In genomic region chr1:52143191-52143590, GRCm38 (mm10) we compare ENCODE assay signal across 20 mouse cellular contexts. TPM values are rescaled to one million over a fixed set of nuclear protein-coding genes. Genes with fewer than 3 reads are reported as not detected.
DNase-seq lines count a peak whose midpoint lies in the region; ATAC-seq and TF ChIP-seq lines count a peak whose summit lies in the region.
"Had no signal": no experiment of that assay in that cellular context is flagged by ENCODE, and none has a peak within 500 bp of the region (broad histone marks: within the 10 kb centered on the region; RNA-seq: fewer than 3 reads in every experiment).

No protein-coding gene starts in this region.

- TF ChIP-seq POLR2A in small intestine, adult 2 months (IDR thresholded peaks at IDR 0.05; ENCODE audit: low read depth, low read length): no peak

- no peaks in the 10 kb centered on the region for H3K9me3 ChIP-seq in heart, embryonic 13.5 days
- H3K9me3 ChIP-seq in heart, embryonic 11.5 days (replicated peaks; ENCODE audit: control insufficient read depth, low read length): no peaks in the 10 kb centered on the region
- no peaks in the 10 kb centered on the region for H3K9me3 ChIP-seq in midbrain, embryonic 11.5 days (ENCODE audit: control insufficient read depth, low read length)
- H3K9me3 ChIP-seq in midbrain, embryonic 15.5 days: no peaks in the 10 kb centered on the region
- H3K9me3 ChIP-seq: embryonic facial prominence, embryonic 10.5 days; embryonic facial prominence, embryonic 12.5 days; forebrain, embryonic 13.5 days; forebrain, embryonic 15.5 days; G1E had no signal

- H3K4me3 ChIP-seq in heart, embryonic 13.5 days: no peak overlapping the region
- no peak overlapping the region for H3K4me3 ChIP-seq in heart, embryonic 11.5 days (ENCODE audit: low read depth, low read length)
- H3K4me3 ChIP-seq in midbrain, embryonic 11.5 days (ENCODE audit: low read depth, low read length): no peak overlapping the region
- H3K4me3 ChIP-seq in midbrain, embryonic 15.5 days: no peak overlapping the region
- H3K4me3 ChIP-seq in small intestine, adult 2 months (ENCODE audit: low read depth, low read length): no peak overlapping the region
- H3K4me3 ChIP-seq: embryonic facial prominence, embryonic 10.5 days; embryonic facial prominence, embryonic 12.5 days; forebrain, embryonic 13.5 days; forebrain, embryonic 15.5 days had no signal

- 49% methylated on average over 4 of the region's 4 CpGs for WGBS in heart, embryonic 13.5 days
- 61% methylated on average over 4 of the region's 4 CpGs for WGBS in heart, embryonic 11.5 days (ENCODE audit: insufficient replicate concordance)
- 84% methylated on average over 4 of the region's 4 CpGs for WGBS in midbrain, embryonic 11.5 days
- WGBS in midbrain, embryonic 15.5 days: 89% methylated on average over 4 of the region's 4 CpGs
- 79% methylated on average over 4 of the region's 4 CpGs for WGBS in small intestine, adult 2 months

- DNase-seq in midbrain, embryonic 11.5 days (ENCODE audit: low spot score, missing footprints): peak; percentile 54
- DNase-seq: adrenal gland, adult 8-10 months; adrenal gland, postnatal 14 days; adrenal gland, postnatal 36 days; cerebellum, adult 11-12 months; cerebellum, adult 2 months; cerebellum, adult 9-10 months; cerebellum, postnatal 10 days; cerebellum, postnatal 25 days had no signal

- H3K27me3 ChIP-seq in heart, embryonic 13.5 days (replicated peaks): no peaks in the 10 kb centered on the region
- H3K27me3 ChIP-seq in heart, embryonic 11.5 days (ENCODE audit: control insufficient read depth, insufficient read depth, low read length): no peaks in the 10 kb centered on the region
- H3K27me3 ChIP-seq in midbrain, embryonic 11.5 days (ENCODE audit: control insufficient read depth, insufficient read depth, low read length): no peaks in the 10 kb centered on the region
- no peaks in the 10 kb centered on the region for H3K27me3 ChIP-seq in midbrain, embryonic 15.5 days (replicated peaks)
- no peaks in the 10 kb centered on the region for H3K27me3 ChIP-seq in small intestine, adult 2 months (ENCODE audit: control insufficient read depth, insufficient read depth, low read length)
- H3K27me3 ChIP-seq: embryonic facial prominence, embryonic 12.5 days; forebrain, embryonic 13.5 days; forebrain, embryonic 15.5 days; Patski had no signal

- peaks cover 50% of the 10 kb centered on the region for H3K36me3 ChIP-seq in heart, embryonic 13.5 days
- H3K36me3 ChIP-seq in heart, embryonic 11.5 days (ENCODE audit: control insufficient read depth, insufficient read depth, low read length): no peaks in the 10 kb centered on the region
- no peaks in the 10 kb centered on the region for H3K36me3 ChIP-seq in midbrain, embryonic 11.5 days (ENCODE audit: control insufficient read depth, insufficient read depth, low read length)
- H3K36me3 ChIP-seq in midbrain, embryonic 15.5 days (replicated peaks): no peaks in the 10 kb centered on the region
- H3K36me3 ChIP-seq in small intestine, adult 2 months (ENCODE audit: control insufficient read depth, insufficient read depth, low read length): peaks cover 87% of the 10 kb centered on the region
- H3K36me3 ChIP-seq: embryonic facial prominence, embryonic 12.5 days; forebrain, embryonic 15.5 days had no signal

- H3K9ac ChIP-seq in heart, embryonic 13.5 days: 0 out of 2 replicates have a peak overlapping the region, but pooled peaks have one; percentile 44
- H3K9ac ChIP-seq in heart, embryonic 11.5 days (ENCODE audit: low read depth, low read length): no peak overlapping the region
- H3K9ac ChIP-seq in midbrain, embryonic 11.5 days (ENCODE audit: low read length): no peak overlapping the region
- H3K9ac ChIP-seq in midbrain, embryonic 15.5 days: no peak overlapping the region
- H3K9ac ChIP-seq: embryonic facial prominence, embryonic 12.5 days; forebrain, embryonic 13.5 days; forebrain, embryonic 15.5 days had no signal

- no peak overlapping the region for H3K27ac ChIP-seq in heart, embryonic 13.5 days (replicated peaks)
- H3K27ac ChIP-seq in heart, embryonic 11.5 days (ENCODE audit: low read depth, low read length): no peak overlapping the region
- no peak overlapping the region for H3K27ac ChIP-seq in midbrain, embryonic 11.5 days (ENCODE audit: low read depth, low read length)
- no peak overlapping the region for H3K27ac ChIP-seq in midbrain, embryonic 15.5 days
- 0 out of 2 replicates have a peak overlapping the region, but pooled peaks have one; percentile 5 for H3K27ac ChIP-seq in small intestine, adult 2 months (ENCODE audit: insufficient read depth, low read depth, low read length)
- H3K27ac ChIP-seq: embryonic facial prominence, embryonic 10.5 days; embryonic facial prominence, embryonic 12.5 days; forebrain, embryonic 13.5 days; forebrain, embryonic 15.5 days had no signal

- no peak for ATAC-seq in heart, embryonic 13.5 days (ENCODE audit: extremely low read depth, insufficient number of reproducible peaks, low FRiP score, low TSS enrichment)
- no peak for ATAC-seq in heart, embryonic 11.5 days (replicated peaks; ENCODE audit: insufficient number of reproducible peaks, low FRiP score, low TSS enrichment)
- no peak for ATAC-seq in midbrain, embryonic 11.5 days (ENCODE audit: low FRiP score)
- no peak for ATAC-seq in midbrain, embryonic 15.5 days (replicated peaks)
- no peak for ATAC-seq in megakaryocyte progenitor cell, adult 5-6 weeks (replicated peaks; ENCODE audit: poor library complexity)
- ATAC-seq: forebrain, embryonic 13.5 days; forebrain, embryonic 15.5 days; Patski had no signal

- H3K4me1 ChIP-seq in heart, embryonic 13.5 days: peaks cover 27% of the 10 kb centered on the region
- peaks cover 12% of the 10 kb centered on the region for H3K4me1 ChIP-seq in heart, embryonic 11.5 days (ENCODE audit: control insufficient read depth, insufficient read depth, low read length)
- H3K4me1 ChIP-seq in midbrain, embryonic 11.5 days (ENCODE audit: control insufficient read depth, insufficient read depth, low read length): 0 out of 2 replicates have a peak, but pooled peaks cover 4% of the 10 kb centered on the region
- no peaks in the 10 kb centered on the region for H3K4me1 ChIP-seq in midbrain, embryonic 15.5 days
- H3K4me1 ChIP-seq in small intestine, adult 2 months (ENCODE audit: control insufficient read depth, insufficient read depth, insufficient read length, low read length): peaks cover 7% of the 10 kb centered on the region
- H3K4me1 ChIP-seq: embryonic facial prominence, embryonic 12.5 days; forebrain, embryonic 13.5 days; forebrain, embryonic 15.5 days had no signal

- no peak for TF ChIP-seq CTCF in small intestine, adult 2 months (IDR thresholded peaks at IDR 0.05; ENCODE audit: extremely low read depth, insufficient read length, insufficient replicate concordance, low read depth, low read length)

- no peak overlapping the region for H3K4me2 ChIP-seq in heart, embryonic 13.5 days
- H3K4me2 ChIP-seq in heart, embryonic 11.5 days: no peak overlapping the region
- H3K4me2 ChIP-seq in midbrain, embryonic 11.5 days: no peak overlapping the region
- H3K4me2 ChIP-seq in midbrain, embryonic 15.5 days: no peak overlapping the region
- H3K4me2 ChIP-seq: embryonic facial prominence, embryonic 12.5 days; forebrain, embryonic 13.5 days; forebrain, embryonic 15.5 days had no signal

RNA-seq across cellular contexts. Expression of gene Stat1, which starts 24.0 kb away (rescaled TPM):
- polyA plus RNA-seq in heart, embryonic 13.5 days (2015; fragmentation: Nextera tagmentation; extraction: Ambion mirVana): 27.2 and 31.9 TPM in 2 replicates
- 28.5 and 31.2 TPM in 2 replicates for polyA plus RNA-seq in heart, embryonic 11.5 days (2014; fragmentation: Nextera tagmentation; extraction: Ambion mirVana)
- 15.0 and 16.3 TPM in 2 replicates for polyA plus RNA-seq in midbrain, embryonic 11.5 days (2014; fragmentation: Nextera tagmentation; extraction: Ambion mirVana)
- 13.5 and 22.5 TPM in 2 replicates for polyA plus RNA-seq in midbrain, embryonic 15.5 days (2015; fragmentation: Nextera tagmentation; extraction: Ambion mirVana)
- 26.3 and 87.0 TPM in 2 replicates for polyA plus RNA-seq in small intestine, adult 2 months (2012; rRNA removed)
- total RNA-seq in megakaryocyte progenitor cell, adult 5-6 weeks (2015): 55.9 and 59.4 TPM in 2 replicates
- total RNA-seq in megakaryocyte progenitor cell, adult 5-6 weeks (2017): 46.5 and 56.9 TPM in 2 replicates
